Mouse (Mus musculus) cerebellum, adult 2 months (tissue): Measurements from ENCODE around the gene Paip2b.

ENCODE experiments used
- CTCF ChIP-seq: fragments of 200-500 bp; IDR thresholded peaks from 2 replicates; pipeline ENCODE4 v1.5.1; 2011; ENCODE audit warnings: low read depth, mild to moderate bottlenecking, control low read depth, low read length, moderate library complexity, borderline replicate concordance; ENCODE audit not compliant: insufficient read depth
- POLR2A ChIP-seq: fragments of 200-500 bp; IDR thresholded peaks from 2 replicates; pipeline ENCODE4 v1.6.1; 2011; ENCODE audit warnings: low read length, control low read depth, borderline replicate concordance; ENCODE audit not compliant: insufficient read depth

DNA sequence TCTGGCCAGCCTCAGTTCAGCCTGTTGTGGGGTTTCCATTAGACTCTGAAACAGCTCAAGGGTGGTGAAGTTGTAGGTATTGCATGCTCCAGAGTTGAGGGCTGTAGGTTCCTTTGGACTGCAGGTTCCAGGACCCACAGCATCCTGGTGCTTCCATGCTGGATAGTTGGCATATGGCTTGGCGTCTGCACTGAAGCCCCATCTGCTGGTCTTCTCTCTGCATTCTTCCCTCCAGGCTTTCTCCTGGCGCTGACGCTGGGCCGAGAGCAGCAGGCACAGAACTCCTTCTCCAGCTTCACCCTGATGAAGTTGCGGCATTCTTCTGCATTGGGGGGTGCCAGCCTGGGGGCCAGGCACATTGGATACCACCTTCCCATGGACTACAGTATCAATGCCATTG is 29.5 kb downstream of the Paip2b start:
- TF ChIP-seq POLR2A: no peak
- peak; percentile 15; the same call in 1 of the 2 replicates for TF ChIP-seq CTCF
